Mouse (Mus musculus): ENCODE data around the gene Mfsd4a.

GRCm38 (mm10) chr1:132011785-132012184, 56.1 kb downstream of the Mfsd4a start:
- TF ChIP-seq CTCF (conservative IDR thresholded peaks at IDR 0.05; ENCODE audit: low read length) (no peak), NANOG (IDR thresholded peaks at IDR 0.05; ENCODE audit: borderline replicate concordance, low read length) (no peak)

All from E14TG2a.4 (cell line).